Mouse (Mus musculus) lung, embryonic 14.5 days (tissue): ENCODE measurements around the gene Trim46. TPM values are rescaled to one million over a fixed set of nuclear protein-coding genes. Genes with fewer than 3 reads are reported as not detected.

ENCODE experiments used
- ATAC-seq: fragments of 200-750 bp; cut with Nextera tagmentation; 2 replicates; pipeline ENCODE4 v1.8.0; 2017; ENCODE audit warnings: mild to moderate bottlenecking, moderate TSS enrichment, moderate library complexity; ENCODE audit not compliant: insufficient read depth
- DNase-seq: peaks from one replicate; pipeline ENCODE4 v3.0.0-alpha.2; 2015
- H3K27ac ChIP-seq: fragments of 300-500 bp; sonication (generic); 2 replicates; pipeline ENCODE4 v1.5.1; 2014; ENCODE audit warnings: low read depth, mild to moderate bottlenecking, moderate library complexity
- H3K27me3 ChIP-seq: fragments of 300-500 bp; sonication (generic); 2 replicates; pipeline ENCODE4 v1.6.1; 2014; ENCODE audit warnings: low read length, control low read depth; ENCODE audit not compliant: insufficient read depth
- H3K36me3 ChIP-seq: fragments of 300-500 bp; sonication (generic); 2 replicates; pipeline ENCODE4 v1.6.1; 2014; ENCODE audit warnings: control low read depth; ENCODE audit not compliant: insufficient read depth
- H3K4me1 ChIP-seq: fragments of 300-500 bp; sonication (generic); 2 replicates; pipeline ENCODE4 v1.6.1; 2014; ENCODE audit warnings: antibody characterized with exemption, control low read depth; ENCODE audit not compliant: insufficient read depth
- H3K4me2 ChIP-seq: fragments of 300-500 bp; sonication (generic); 2 replicates; pipeline ENCODE4 v1.6.1; 2014; ENCODE audit warnings: mild to moderate bottlenecking
- H3K4me3 ChIP-seq: fragments of 300-500 bp; sonication (generic); 2 replicates; pipeline ENCODE4 v1.5.1; 2014; ENCODE audit warnings: low read depth, low read length
- H3K9ac ChIP-seq: fragments of 300-500 bp; sonication (generic); 2 replicates; pipeline ENCODE4 v1.6.1; 2014
- H3K9me3 ChIP-seq: fragments of 300-500 bp; sonication (generic); 2 replicates; pipeline ENCODE4 v1.6.1; 2016; ENCODE audit warnings: low read depth, low read length, control low read depth
- CTCF ChIP-seq: IDR thresholded peaks from 2 replicates; pipeline ENCODE4 v1.5.1; 2016; ENCODE audit warnings: antibody characterized with exemption, low read depth
- WGBS: fragments of 180-500 bp; shearing (Covaris S2); extraction: QIAGEN DNeasy Blood & Tissue Kit; methylation state at CpG from one replicate; pipeline ENCODE4 v1.1.7; 2014; 5-methylcytosine and 5-hydroxymethylcytosine counted together
- polyA plus RNA-seq: library from polyadenylated mRNA; unstranded; fragments of >200 nt; fragmentation: Nextera tagmentation; extraction: Ambion mirVana; gene quantifications from 2 replicates; pipeline ENCODE4 v1.2.1, GENCODE M21; 2014

The Trim46 gene
- polyA plus RNA-seq, 1 experiment from 2014 or later, result 6.3 TPM

DNA sequence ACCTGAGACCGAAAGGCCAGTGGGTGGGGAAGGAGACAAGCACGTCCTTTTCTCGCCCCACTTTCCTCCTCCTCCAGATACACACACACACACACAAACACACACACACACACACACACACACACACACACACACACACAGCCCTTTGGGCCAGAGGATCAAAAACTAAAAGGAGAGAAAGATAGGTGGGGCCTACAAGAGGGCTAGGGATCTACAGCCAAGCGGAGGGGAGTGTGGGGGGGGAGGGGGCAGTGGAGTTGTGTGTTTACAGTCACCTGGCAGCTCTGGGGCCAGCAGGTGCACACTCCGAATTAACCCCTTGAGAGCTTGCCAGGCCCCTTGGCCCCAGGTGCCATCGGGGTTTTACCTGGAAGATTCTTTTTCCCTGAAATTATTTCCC, 13.5 kb downstream of the Trim46 start:
- Histone ChIP-seq H3K9me3 (no peaks in the 10 kb centered on the region), H3K9ac (no peak overlapping the region), H3K36me3 (0 out of 2 replicates have a peak, but pooled peaks cover 3% of the 10 kb centered on the region), H3K4me1 (peaks cover 20% of the 10 kb centered on the region), H3K27me3 (no peaks in the 10 kb centered on the region), H3K4me2 (peak overlapping the region; percentile 49), H3K27ac (peak overlapping the region; percentile 88), H3K4me3 (no peak overlapping the region)
- no peak for TF ChIP-seq CTCF
- no peak for ATAC-seq
- WGBS, result 46% methylated on average over 6 of the region's 6 CpGs
- peak; percentile 7 for DNase-seq

DNA sequence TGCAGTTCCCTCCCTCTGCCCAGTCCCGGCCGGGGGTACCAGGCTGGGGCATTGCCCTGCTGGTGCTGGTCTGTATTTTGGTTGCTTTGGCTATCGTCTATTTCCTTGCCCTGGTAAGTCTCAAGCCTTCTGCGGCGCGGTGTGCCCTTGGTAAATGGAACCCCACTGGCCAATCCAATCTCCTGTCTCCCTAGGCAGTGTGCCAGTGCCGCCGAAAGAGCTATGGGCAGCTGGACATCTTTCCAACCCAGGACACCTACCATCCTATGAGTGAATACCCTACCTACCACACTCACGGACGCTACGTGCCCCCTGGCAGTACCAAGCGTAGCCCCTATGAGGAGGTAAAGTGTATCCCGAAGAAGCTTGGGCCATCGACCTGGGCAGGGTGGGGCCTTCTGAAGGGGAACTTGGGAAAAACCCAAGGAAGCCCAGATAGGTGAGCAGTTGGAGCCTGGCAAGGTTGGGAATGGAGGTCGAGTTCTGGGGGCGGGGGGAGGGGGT, 14.3 kb downstream of the Trim46 start:
- ATAC-seq (no peak), DNase-seq (no peak)
- H3K4me3 ChIP-seq, result no peak overlapping the region
- no peaks in the 10 kb centered on the region for H3K9me3 ChIP-seq
- H3K9ac ChIP-seq, result no peak overlapping the region
- 0 out of 2 replicates have a peak, but pooled peaks cover 3% of the 10 kb centered on the region for H3K36me3 ChIP-seq
- H3K4me2 ChIP-seq, result peak overlapping the region; percentile 49
- H3K4me1 ChIP-seq, result peaks cover 23% of the 10 kb centered on the region
- no peaks in the 10 kb centered on the region for H3K27me3 ChIP-seq
- no peak for TF ChIP-seq CTCF
- 66% methylated on average over 16 of the region's 16 CpGs for whole genome bisulfite sequencing
- H3K27ac ChIP-seq, result peak overlapping the region; percentile 46; the same call in 1 of the 2 replicates

DNA sequence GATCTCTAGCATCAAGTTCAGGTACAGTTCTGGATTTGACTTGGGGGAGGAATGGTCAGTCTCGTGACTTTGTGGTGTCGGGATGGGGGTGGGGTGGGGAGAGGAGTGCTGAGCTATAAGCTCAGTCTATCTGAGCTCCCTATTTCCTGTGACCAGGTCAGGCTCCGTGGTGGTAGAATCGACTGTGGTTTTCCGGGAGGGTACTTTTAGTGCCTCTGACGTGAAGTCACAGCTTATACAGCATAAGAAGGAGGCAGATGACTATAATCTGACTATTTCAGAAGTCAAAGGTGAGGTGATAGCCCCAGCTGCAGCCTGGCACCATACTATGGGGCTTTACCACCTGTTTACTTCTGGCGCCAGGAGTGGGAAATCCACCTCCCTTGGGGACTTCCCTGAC, 14.8 kb downstream of the Trim46 start:
- H3K9me3 ChIP-seq, result no peaks in the 10 kb centered on the region
- no peaks in the 10 kb centered on the region for H3K27me3 ChIP-seq
- TF ChIP-seq CTCF, result no peak
- no peak overlapping the region for H3K9ac ChIP-seq
- 45% methylated on average over 7 of the region's 7 CpGs for WGBS
- DNase-seq (no peak), ATAC-seq (no peak)
- 0 out of 2 replicates have a peak overlapping the region, but pooled peaks have one; percentile 46 for H3K27ac ChIP-seq
- H3K36me3 ChIP-seq, result 0 out of 2 replicates have a peak, but pooled peaks cover 3% of the 10 kb centered on the region
- H3K4me3 ChIP-seq, result no peak overlapping the region
- peaks cover 23% of the 10 kb centered on the region for H3K4me1 ChIP-seq
- H3K4me2 ChIP-seq, result peak overlapping the region; percentile 49

DNA sequence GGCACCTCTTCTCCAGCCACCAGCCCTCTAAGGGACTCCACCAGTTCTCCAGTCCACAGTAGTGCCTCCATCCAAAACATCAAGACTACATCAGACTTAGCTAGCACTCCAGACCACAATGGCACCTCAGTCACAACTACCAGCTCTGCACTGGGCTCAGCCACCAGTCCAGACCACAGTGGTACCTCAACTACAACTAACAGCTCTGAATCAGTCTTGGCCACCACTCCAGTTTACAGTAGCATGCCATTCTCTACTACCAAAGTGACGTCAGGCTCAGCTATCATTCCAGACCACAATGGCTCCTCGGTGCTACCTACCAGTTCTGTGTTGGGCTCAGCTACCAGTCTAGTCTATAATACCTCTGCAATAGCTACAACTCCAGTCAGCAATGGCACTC, 15.5 kb downstream of the Trim46 start:
- Histone ChIP-seq H3K4me2 (peak overlapping the region; percentile 86; the same call in 1 of the 2 replicates), H3K27me3 (no peaks in the 10 kb centered on the region), H3K27ac (no peak overlapping the region), H3K36me3 (0 out of 2 replicates have a peak, but pooled peaks cover 3% of the 10 kb centered on the region), H3K9ac (no peak overlapping the region), H3K4me3 (no peak overlapping the region), H3K9me3 (no peaks in the 10 kb centered on the region), H3K4me1 (peaks cover 23% of the 10 kb centered on the region)
- no peak for TF ChIP-seq CTCF
- DNase-seq (no peak), ATAC-seq (no peak)
- 85% methylated on average over 2 of the region's 2 CpGs for WGBS

DNA sequence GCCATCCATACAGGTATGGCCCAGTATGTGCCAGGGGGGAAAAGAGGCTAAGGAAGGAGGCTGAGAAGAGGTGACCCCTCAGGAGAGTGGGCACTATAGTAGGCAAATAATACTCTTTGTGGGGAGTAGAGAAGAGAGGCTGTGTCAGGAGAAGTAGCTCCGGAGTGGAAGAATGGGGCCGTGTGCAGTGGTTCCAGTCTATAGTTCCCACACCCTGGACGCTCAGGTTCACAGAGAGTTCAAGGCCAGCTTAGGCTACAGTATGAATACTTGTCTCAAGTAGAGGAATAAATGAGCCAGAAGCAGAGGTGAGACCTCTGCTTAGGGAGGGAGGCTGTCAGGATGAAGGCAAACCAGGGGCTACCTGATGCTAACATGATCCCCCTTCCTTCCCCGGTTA, 16.8 kb downstream of the Trim46 start:
- Histone ChIP-seq H3K36me3 (peaks cover 3% of the 10 kb centered on the region; the same call in 1 of the 2 replicates), H3K4me1 (peaks cover 26% of the 10 kb centered on the region), H3K9me3 (no peaks in the 10 kb centered on the region), H3K9ac (no peak overlapping the region), H3K27ac (peak overlapping the region; percentile 81; the same call in 1 of the 2 replicates), H3K4me3 (peak overlapping the region; percentile 14), H3K4me2 (peak overlapping the region; percentile 86), H3K27me3 (no peaks in the 10 kb centered on the region)
- no peak for ATAC-seq
- TF ChIP-seq CTCF, result no peak
- 43% methylated on average over 4 of the region's 4 CpGs for WGBS
- DNase-seq, result peak; percentile 57

DNA sequence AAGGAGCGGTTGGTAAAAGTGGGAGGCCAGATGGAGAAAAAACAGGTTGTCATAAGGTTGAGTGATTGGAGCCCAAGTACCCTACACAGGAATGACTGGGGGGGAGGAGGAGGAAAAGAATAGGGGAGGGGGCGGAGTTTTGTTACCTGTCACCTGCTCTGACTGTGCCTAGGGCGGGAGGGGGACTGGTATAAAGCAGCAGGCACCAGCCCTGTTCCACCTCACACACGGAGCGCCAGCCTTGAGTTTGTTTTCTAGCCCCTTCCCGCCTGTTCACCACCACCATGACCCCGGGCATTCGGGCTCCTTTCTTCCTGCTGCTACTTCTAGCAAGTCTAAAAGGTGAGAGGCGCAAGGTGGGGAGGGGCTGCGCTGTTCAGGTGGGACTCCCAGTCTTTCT, 17.3 kb downstream of the Trim46 start, which contains the start of gene Muc1:
Muc1 (plus strand) TSS at position 222 of the 400 bp plus-strand sequence.
- Histone ChIP-seq H3K9ac (peak within 1 kb of the TSS; percentile 48), H3K27ac (peak within 1 kb of the TSS; percentile 81), H3K9me3 (no peaks in the 10 kb centered on the region), H3K4me1 (peaks cover 25% of the 10 kb centered on the region), H3K27me3 (no peaks in the 10 kb centered on the region), H3K4me2 (peak within 1 kb of the TSS; percentile 86), H3K4me3 (peak within 1 kb of the TSS; percentile 45), H3K36me3 (peaks cover 5% of the 10 kb centered on the region; the same call in 1 of the 2 replicates)
- ATAC-seq (0 out of 2 replicates have a peak, but pooled peaks have one; percentile 5), DNase-seq (peak; percentile 23)
- TF ChIP-seq CTCF, result no peak
- 17% methylated on average over 10 of the region's 10 CpGs for WGBS

DNA sequence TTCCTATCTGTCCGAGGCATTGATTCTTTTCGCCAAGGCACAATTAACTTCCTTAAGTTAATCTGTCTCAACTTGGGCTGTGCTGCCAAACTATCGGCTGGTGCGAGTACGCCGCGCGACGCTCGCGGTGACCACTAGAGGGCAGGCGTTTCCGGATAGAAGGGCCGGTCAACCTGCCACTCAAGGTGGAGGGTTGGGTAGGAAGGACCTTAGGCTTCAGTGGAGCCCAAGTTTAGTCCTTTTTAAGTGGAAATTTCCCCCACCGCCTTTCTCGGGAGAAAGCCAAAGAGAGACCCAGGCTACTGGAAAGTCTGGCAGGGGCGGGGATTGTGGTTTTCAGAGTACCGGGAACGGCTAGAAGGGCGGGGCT, 17.9 kb downstream of the Trim46 start:
- no peaks in the 10 kb centered on the region for H3K9me3 ChIP-seq
- H3K4me1 ChIP-seq, result peaks cover 19% of the 10 kb centered on the region
- peak overlapping the region; percentile 86 for H3K4me2 ChIP-seq
- DNase-seq (peak; percentile 95), ATAC-seq (peak; percentile 48)
- peak overlapping the region; percentile 45 for H3K4me3 ChIP-seq
- peaks cover 7% of the 10 kb centered on the region; the same call in 1 of the 2 replicates for H3K36me3 ChIP-seq
- peak; percentile 97 for TF ChIP-seq CTCF
- H3K27me3 ChIP-seq, result no peaks in the 10 kb centered on the region
- H3K9ac ChIP-seq, result peak overlapping the region; percentile 48
- under 1% methylated on average over 20 of the region's 20 CpGs for WGBS
- H3K27ac ChIP-seq, result peak overlapping the region; percentile 81
